Mouse (Mus musculus): ENCODE data around the gene Ppp3r2.

- TF ChIP-seq GABPA (IDR thresholded peaks at IDR 0.05; ENCODE audit: insufficient replicate concordance, low read depth, low read length) (no peak), EP300 (IDR thresholded peaks at IDR 0.05; ENCODE audit: low read length) (no peak)
These were observed 5.0 kb downstream of the Ppp3r2 start for GRCm38 (mm10) chr4:49676790-49677189.
